15 mouse cellular contexts compared by ENCODE assay signal in the genomic region with DNA sequence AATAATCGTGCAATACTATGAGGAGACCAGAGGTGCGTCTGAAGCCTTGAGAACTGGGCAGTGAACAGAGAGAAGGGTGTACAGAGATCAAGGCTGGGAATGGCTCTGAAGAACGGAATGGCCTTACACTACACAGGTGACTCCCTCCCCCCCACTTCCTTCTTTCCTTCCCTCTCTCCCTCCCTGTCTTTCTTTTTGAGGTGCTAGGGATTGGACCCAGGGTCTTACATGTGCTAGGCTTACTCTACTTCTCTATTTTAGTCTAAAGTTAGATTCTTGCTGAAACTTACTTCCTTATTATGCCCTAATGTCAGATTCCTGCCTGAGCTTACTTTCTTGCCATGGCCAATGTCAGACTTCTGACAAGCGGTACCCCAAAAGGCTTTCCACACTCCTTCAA.
"Had no signal": no experiment of that assay in that cellular context is flagged by ENCODE, and none has a peak within 500 bp of the region (broad histone marks: within the 10 kb centered on the region; RNA-seq: fewer than 3 reads in every experiment).

No protein-coding gene starts in this region.

- ATAC-seq: liver, postnatal 0 days; lung, postnatal 0 days; midbrain, embryonic 13.5 days; midbrain, embryonic 15.5 days had no signal

- DNase-seq: liver, postnatal 0 days; lung, adult 2 months; lung, postnatal 14 days; lung, postnatal 36 days; retina, postnatal 1 day; right cerebral cortex, adult 18-20 months; right cerebral cortex, postnatal 25 days; right cerebral cortex, postnatal 4 days; spleen, adult 18-20 months; thymus, adult 18-20 months; thymus, postnatal 14 days; thymus, postnatal 36 days had no signal
